Mouse (Mus musculus) stomach, embryonic 15.5 days (tissue): ENCODE results near the gene Hepacam. TPM values are rescaled to one million over a fixed set of nuclear protein-coding genes. Genes with fewer than 3 reads are reported as not detected.

Experiments
- ATAC-seq: fragments of 200-750 bp; cut with Nextera tagmentation; 2 replicates; pipeline ENCODE4 v1.8.0; 2017; ENCODE audit warnings: low read depth, moderate number of reproducible peaks, moderate TSS enrichment; ENCODE audit not compliant: insufficient read depth, low FRiP score
- H3K27ac ChIP-seq: fragments of 300-500 bp; sonication (generic); 2 replicates; pipeline ENCODE4 v1.5.1; 2015; ENCODE audit warnings: mild to moderate bottlenecking, inconsistent platforms
- H3K27me3 ChIP-seq: fragments of 300-500 bp; sonication (generic); replicated peaks from 2 replicates; pipeline ENCODE4 v1.6.1; 2015; ENCODE audit warnings: inconsistent platforms
- H3K36me3 ChIP-seq: fragments of 300-500 bp; sonication (generic); 2 replicates; pipeline ENCODE4 v1.6.1; 2015; ENCODE audit warnings: inconsistent platforms
- H3K4me1 ChIP-seq: fragments of 300-500 bp; sonication (generic); 2 replicates; pipeline ENCODE4 v1.6.1; 2015; ENCODE audit warnings: inconsistent platforms
- H3K4me2 ChIP-seq: fragments of 300-500 bp; sonication (generic); 2 replicates; pipeline ENCODE4 v1.6.1; 2015; ENCODE audit warnings: mild to moderate bottlenecking, inconsistent platforms
- H3K4me3 ChIP-seq: fragments of 300-500 bp; sonication (generic); replicated peaks from 2 replicates; pipeline ENCODE4 v1.5.1; 2015; ENCODE audit warnings: inconsistent platforms
- H3K9ac ChIP-seq: fragments of 300-500 bp; sonication (generic); 2 replicates; pipeline ENCODE4 v1.6.1; 2015; ENCODE audit warnings: inconsistent platforms
- H3K9me3 ChIP-seq: fragments of 300-500 bp; sonication (generic); 2 replicates; pipeline ENCODE4 v1.6.1; 2016; ENCODE audit warnings: inconsistent platforms
- WGBS: fragments of 180-500 bp; shearing (Covaris S2); methylation state at CpG from one replicate; pipeline ENCODE4 v1.1.7; 2015; 5-methylcytosine and 5-hydroxymethylcytosine counted together
- polyA plus RNA-seq: library from polyadenylated mRNA; unstranded; fragments of >200 nt; fragmentation: Nextera tagmentation; extraction: Ambion mirVana; gene quantifications from 2 replicates; pipeline ENCODE4 v1.2.1, GENCODE M21; 2015

Hepacam gene
- polyA plus RNA-seq, 1 experiment from 2014 or later, result 0.06 TPM

- WGBS, result 65% methylated on average over 2 of the region's 2 CpGs
- H3K4me3 ChIP-seq, result no peak overlapping the region
- H3K27me3 ChIP-seq, result peaks cover 3% of the 10 kb centered on the region; the same call in 1 of the 2 replicates
- no peak overlapping the region for H3K27ac ChIP-seq
- no peak for ATAC-seq
- H3K4me1 ChIP-seq, result no peaks in the 10 kb centered on the region
- H3K4me2 ChIP-seq, result no peak overlapping the region
- H3K9me3 ChIP-seq, result no peaks in the 10 kb centered on the region
- H3K9ac ChIP-seq, result no peak overlapping the region
- H3K36me3 ChIP-seq, result no peaks in the 10 kb centered on the region
Observed at GRCm38 (mm10) chr9:37390891-37391290, 23.7 kb downstream of the Hepacam start.

DNA sequence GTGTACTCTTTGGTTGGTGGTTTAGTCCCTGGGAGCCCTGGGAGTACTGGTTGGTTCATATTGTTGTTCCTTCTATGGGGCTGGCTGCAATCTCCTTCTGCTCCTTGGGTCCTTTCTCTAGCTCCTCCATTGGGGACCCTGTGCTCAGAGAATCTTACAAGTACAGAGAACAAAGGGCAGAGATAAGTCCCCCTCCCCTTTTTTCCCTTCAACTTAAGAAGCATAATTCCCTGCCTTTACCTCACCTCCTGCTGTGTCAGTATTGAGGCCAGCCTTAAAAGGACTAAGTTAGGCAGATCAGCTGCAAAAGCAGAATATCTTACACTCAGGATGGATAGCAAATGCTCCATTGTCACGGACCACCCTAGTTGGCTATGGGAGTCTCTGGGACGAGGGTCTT, 24.9 kb downstream of the Hepacam start:
- no peak overlapping the region for H3K4me3 ChIP-seq
- H3K4me2 ChIP-seq, result no peak overlapping the region
- no peaks in the 10 kb centered on the region for H3K4me1 ChIP-seq
- H3K9me3 ChIP-seq, result no peaks in the 10 kb centered on the region
- no peak overlapping the region for H3K27ac ChIP-seq
- no peaks in the 10 kb centered on the region for H3K27me3 ChIP-seq
- no peak for ATAC-seq
- H3K9ac ChIP-seq, result no peak overlapping the region
- no peaks in the 10 kb centered on the region for H3K36me3 ChIP-seq
- WGBS, result 70% methylated on average over 2 of the region's 2 CpGs

GRCm38 (mm10) chr9:37393482-37394131, 26.5 kb downstream of the Hepacam start:
- 55% methylated on average over 8 of the region's 8 CpGs for WGBS
- Histone ChIP-seq H3K9me3 (no peaks in the 10 kb centered on the region), H3K27me3 (no peaks in the 10 kb centered on the region), H3K9ac (no peak overlapping the region), H3K36me3 (no peaks in the 10 kb centered on the region), H3K4me2 (no peak overlapping the region), H3K4me3 (no peak overlapping the region), H3K4me1 (no peaks in the 10 kb centered on the region), H3K27ac (no peak overlapping the region)
- ATAC-seq, result no peak

- H3K4me1 ChIP-seq, result no peaks in the 10 kb centered on the region
- no peak overlapping the region for H3K9ac ChIP-seq
- H3K4me2 ChIP-seq, result no peak overlapping the region
- H3K9me3 ChIP-seq, result no peaks in the 10 kb centered on the region
- WGBS, result 70% methylated on average over 2 of the region's 2 CpGs
- ATAC-seq, result no peak; the same call in 1 of the 2 replicates
- H3K4me3 ChIP-seq, result no peak overlapping the region
- no peaks in the 10 kb centered on the region for H3K27me3 ChIP-seq
- no peaks in the 10 kb centered on the region for H3K36me3 ChIP-seq
- no peak overlapping the region for H3K27ac ChIP-seq
Observed at GRCm38 (mm10) chr9:37400585-37400984, 33.4 kb downstream of the Hepacam start.

GRCm38 (mm10) chr9:37401802-37402201, 34.7 kb downstream of the Hepacam start, which contains the start of gene Robo4:
Gene Robo4 (plus strand): TSS chr9:37401897.
- no peaks in the 10 kb centered on the region for H3K36me3 ChIP-seq
- H3K9ac ChIP-seq, result no peak within 1 kb of the TSS
- H3K4me2 ChIP-seq, result no peak within 1 kb of the TSS
- ATAC-seq, result no peak
- H3K9me3 ChIP-seq, result no peaks in the 10 kb centered on the region
- no peaks in the 10 kb centered on the region for H3K4me1 ChIP-seq
- H3K27ac ChIP-seq, result no peak within 1 kb of the TSS
- H3K27me3 ChIP-seq, result 0 out of 2 replicates have a peak, but pooled peaks cover 3% of the 10 kb centered on the region
- WGBS, result 22% methylated on average over 7 of the region's 7 CpGs
- H3K4me3 ChIP-seq, result peak within 1 kb of the TSS; percentile 25

DNA sequence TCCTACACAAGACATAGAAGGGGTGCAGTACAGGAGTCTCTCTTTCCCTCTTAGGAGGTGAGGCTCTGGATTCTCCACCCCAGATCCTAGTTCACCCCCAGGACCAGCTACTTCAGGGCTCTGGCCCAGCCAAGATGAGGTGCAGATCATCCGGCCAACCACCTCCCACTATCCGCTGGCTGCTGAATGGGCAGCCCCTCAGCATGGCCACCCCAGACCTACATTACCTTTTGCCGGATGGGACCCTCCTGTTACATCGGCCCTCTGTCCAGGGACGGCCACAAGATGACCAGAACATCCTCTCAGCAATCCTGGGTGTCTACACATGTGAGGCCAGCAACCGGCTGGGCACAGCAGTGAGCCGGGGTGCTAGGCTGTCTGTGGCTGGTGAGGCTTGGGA, 35.4 kb downstream of the Hepacam start:
- H3K36me3 ChIP-seq, result no peaks in the 10 kb centered on the region
- H3K9me3 ChIP-seq, result no peaks in the 10 kb centered on the region
- H3K9ac ChIP-seq, result no peak overlapping the region
- ATAC-seq, result no peak
- no peak overlapping the region for H3K4me2 ChIP-seq
- H3K4me1 ChIP-seq, result no peaks in the 10 kb centered on the region
- WGBS, result 87% methylated on average over 7 of the region's 7 CpGs
- H3K4me3 ChIP-seq, result peak overlapping the region; percentile 25
- 0 out of 2 replicates have a peak, but pooled peaks cover 3% of the 10 kb centered on the region for H3K27me3 ChIP-seq
- H3K27ac ChIP-seq, result no peak overlapping the region

GRCm38 (mm10) chr9:37403011-37403410, 35.9 kb downstream of the Hepacam start:
- H3K4me2 ChIP-seq, result peak overlapping the region; percentile 21; the same call in 1 of the 2 replicates
- ATAC-seq, result no peak
- 0 out of 2 replicates have a peak, but pooled peaks cover 7% of the 10 kb centered on the region for H3K27me3 ChIP-seq
- 78% methylated on average over 7 of the region's 7 CpGs for WGBS
- H3K9ac ChIP-seq, result no peak overlapping the region
- H3K4me1 ChIP-seq, result no peaks in the 10 kb centered on the region
- H3K36me3 ChIP-seq, result no peaks in the 10 kb centered on the region
- peak overlapping the region; percentile 25 for H3K4me3 ChIP-seq
- H3K27ac ChIP-seq, result no peak overlapping the region
- no peaks in the 10 kb centered on the region for H3K9me3 ChIP-seq

DNA sequence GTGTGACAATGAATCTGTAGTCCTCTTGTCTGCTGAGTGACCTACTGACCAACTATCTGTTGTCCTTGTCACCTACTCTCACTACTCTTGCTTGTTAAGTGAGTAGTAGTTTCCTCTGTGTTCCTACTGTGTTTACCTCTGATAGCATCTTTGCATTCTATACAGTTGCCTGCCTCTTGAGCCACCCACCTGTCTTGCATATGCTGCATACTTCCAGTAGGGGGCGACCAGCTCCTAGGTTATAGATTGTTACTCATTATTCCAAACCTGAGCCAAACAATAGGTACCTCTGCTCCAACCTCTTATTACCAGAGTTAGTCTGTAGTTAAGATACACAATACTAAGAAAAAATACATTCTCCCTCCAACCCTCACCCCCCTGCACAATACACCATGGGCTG, 39.2 kb downstream of the Hepacam start:
- Histone ChIP-seq H3K36me3 (no peaks in the 10 kb centered on the region), H3K27me3 (0 out of 2 replicates have a peak, but pooled peaks cover 8% of the 10 kb centered on the region), H3K4me2 (no peak overlapping the region), H3K4me3 (no peak overlapping the region), H3K9me3 (no peaks in the 10 kb centered on the region), H3K27ac (no peak overlapping the region), H3K4me1 (no peaks in the 10 kb centered on the region), H3K9ac (no peak overlapping the region)
- 0% methylated on average over 1 of the region's 1 CpGs for WGBS
- ATAC-seq, result no peak

DNA sequence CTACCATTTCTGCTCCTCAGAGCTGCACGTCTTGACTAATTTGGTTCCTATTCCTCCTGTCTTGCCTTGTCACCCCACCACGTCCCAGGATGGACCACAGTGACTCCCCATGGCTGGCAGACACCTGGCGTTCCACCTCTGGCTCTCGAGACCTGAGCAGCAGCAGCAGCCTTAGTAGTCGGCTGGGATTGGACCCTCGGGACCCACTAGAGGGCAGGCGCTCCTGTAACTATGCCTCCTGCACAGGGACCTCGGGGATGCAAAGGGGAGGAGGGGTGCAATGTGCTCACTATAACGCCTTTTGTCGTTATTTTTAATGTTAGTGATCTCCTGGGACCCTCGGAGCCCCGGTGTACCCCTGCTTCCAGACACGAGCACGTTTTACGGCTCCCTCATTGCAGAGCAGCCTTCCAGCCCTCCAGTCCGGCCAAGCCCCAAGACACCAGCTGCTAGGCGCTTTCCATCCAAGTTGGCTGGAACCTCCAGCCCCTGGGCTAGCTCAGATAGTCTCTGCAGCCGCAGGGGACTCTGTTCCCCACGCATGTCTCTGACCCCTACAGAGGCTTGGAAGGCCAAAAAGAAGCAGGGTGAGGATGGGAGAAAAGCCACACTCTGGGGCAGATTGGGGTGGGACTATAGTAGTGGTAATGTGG, 40.8 kb downstream of the Hepacam start:
- ATAC-seq, result no peak; the same call in 1 of the 2 replicates
- Histone ChIP-seq H3K9me3 (no peaks in the 10 kb centered on the region), H3K27me3 (0 out of 2 replicates have a peak, but pooled peaks cover 8% of the 10 kb centered on the region), H3K4me2 (peak overlapping the region; percentile 32; the same call in 1 of the 2 replicates), H3K4me1 (no peaks in the 10 kb centered on the region), H3K4me3 (no peak overlapping the region), H3K9ac (no peak overlapping the region), H3K36me3 (no peaks in the 10 kb centered on the region), H3K27ac (no peak overlapping the region)
- WGBS, result 20% methylated on average over 19 of the region's 19 CpGs

DNA sequence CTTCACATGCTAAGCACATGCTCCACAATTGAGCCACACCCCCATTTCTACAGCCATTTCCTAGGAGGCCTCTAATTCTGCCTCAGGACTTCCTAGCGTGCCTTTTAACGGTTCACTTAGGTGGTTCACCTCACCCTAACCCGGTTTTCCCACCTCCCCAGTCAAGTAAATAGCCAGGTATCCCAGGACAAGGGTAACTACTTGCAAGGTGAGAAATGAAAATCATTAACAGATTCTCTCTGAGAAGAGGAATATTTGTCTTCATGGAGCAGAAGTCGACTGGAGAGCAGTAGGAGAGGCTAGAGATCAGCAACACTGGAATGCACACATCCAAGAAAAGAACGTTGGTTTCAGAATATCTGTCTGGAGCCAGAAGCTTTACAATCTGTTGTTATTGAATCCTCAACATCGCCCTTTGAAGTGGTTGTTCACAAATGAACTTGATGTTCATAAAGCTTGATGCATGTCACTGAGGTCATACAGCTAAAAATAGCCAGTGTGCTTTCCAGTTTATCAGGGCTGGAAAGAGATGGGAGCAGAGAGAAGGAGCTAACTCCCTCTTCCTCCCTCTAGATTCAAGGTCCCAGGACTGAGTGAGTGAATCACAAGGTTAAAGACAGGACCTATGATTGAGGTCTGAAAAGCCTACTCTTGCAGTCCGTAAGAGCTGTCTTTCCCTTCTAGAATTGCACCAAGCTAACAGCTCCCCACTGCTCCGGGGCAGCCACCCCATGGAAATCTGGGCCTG, 42.7 kb downstream of the Hepacam start:
- 64% methylated on average over 8 of the region's 8 CpGs for WGBS
- no peak for ATAC-seq

GRCm38 (mm10) chr9:37412989-37413388, 45.8 kb downstream of the Hepacam start:
- 59% methylated on average over 3 of the region's 3 CpGs for WGBS
- no peak for ATAC-seq
- H3K27me3 ChIP-seq, result 0 out of 2 replicates have a peak, but pooled peaks cover under 1% of the 10 kb centered on the region
- no peaks in the 10 kb centered on the region for H3K4me1 ChIP-seq
- no peak overlapping the region for H3K27ac ChIP-seq
- H3K36me3 ChIP-seq, result no peaks in the 10 kb centered on the region
- no peak overlapping the region for H3K9ac ChIP-seq
- H3K4me3 ChIP-seq, result no peak overlapping the region
- H3K4me2 ChIP-seq, result no peak overlapping the region
- no peaks in the 10 kb centered on the region for H3K9me3 ChIP-seq

More for the DNA sequence above, 42.7 kb downstream of the Hepacam start:
- H3K4me1 ChIP-seq, result no peaks in the 10 kb centered on the region
- H3K27ac ChIP-seq, result no peak overlapping the region
- H3K9ac ChIP-seq, result no peak overlapping the region
- 0 out of 2 replicates have a peak, but pooled peaks cover 8% of the 10 kb centered on the region for H3K27me3 ChIP-seq
- H3K9me3 ChIP-seq, result no peaks in the 10 kb centered on the region
- H3K4me2 ChIP-seq, result no peak overlapping the region
- H3K4me3 ChIP-seq, result no peak overlapping the region
- H3K36me3 ChIP-seq, result no peaks in the 10 kb centered on the region

GRCm38 (mm10) chr9:37414666-37415065, 47.5 kb downstream of the Hepacam start:
- Histone ChIP-seq H3K9ac (no peak overlapping the region), H3K27me3 (no peaks in the 10 kb centered on the region), H3K4me2 (no peak overlapping the region), H3K4me3 (no peak overlapping the region), H3K9me3 (no peaks in the 10 kb centered on the region), H3K27ac (no peak overlapping the region), H3K4me1 (no peaks in the 10 kb centered on the region), H3K36me3 (no peaks in the 10 kb centered on the region)
- 65% methylated on average over 3 of the region's 3 CpGs for WGBS
- no peak for ATAC-seq
